Mouse (Mus musculus) heart, adult 2 months (tissue): ENCODE data around the gene Tssk3. TPM values are rescaled to one million over a fixed set of nuclear protein-coding genes. Genes with fewer than 3 reads are reported as not detected.

Source experiments
- DNase-seq, 2 experiments: peaks; one replicate each; pipeline ENCODE4 v3.0.0; 2021
- H3K27ac ChIP-seq: fragments of 200-600 bp; 2 replicates; pipeline ENCODE4 v1.8.1; 2022
- H3K27me3 ChIP-seq: fragments of 200-500 bp; 2 replicates; pipeline ENCODE4 v1.6.1; 2012; ENCODE audit warnings: mild to moderate bottlenecking, low read length, inconsistent platforms, mixed read lengths; ENCODE audit not compliant: control insufficient read depth, insufficient read depth
- H3K36me3 ChIP-seq: fragments of 200-500 bp; 2 replicates; pipeline ENCODE4 v1.6.1; 2012; ENCODE audit warnings: low read length, inconsistent platforms; ENCODE audit not compliant: control insufficient read depth, insufficient read depth
- H3K4me1 ChIP-seq: fragments of 200-500 bp; 2 replicates; pipeline ENCODE4 v1.6.1; 2011; ENCODE audit warnings: low read length; ENCODE audit not compliant: control insufficient read depth, insufficient read depth
- H3K4me3 ChIP-seq: fragments of 200-600 bp; 2 replicates; pipeline ENCODE4 v1.8.1; 2022
- H3K79me2 ChIP-seq: fragments of 200-500 bp; replicated peaks from 2 replicates; pipeline ENCODE4 v1.6.1; 2012; ENCODE audit warnings: mild to moderate bottlenecking, inconsistent platforms, low read length, moderate library complexity, mixed read lengths; ENCODE audit not compliant: control insufficient read depth, insufficient read depth
- H3K9ac ChIP-seq: fragments of 200-500 bp; 2 replicates; pipeline ENCODE4 v1.6.1; 2012; ENCODE audit warnings: low read depth, mild to moderate bottlenecking, control low read depth, inconsistent platforms, low read length, mixed read lengths
- CTCF ChIP-seq: fragments of 200-600 bp; IDR thresholded peaks from 2 replicates; pipeline ENCODE4 v1.8.1; 2022; ENCODE audit warnings: antibody characterized with exemption, mild to moderate bottlenecking, moderate library complexity
- EP300 ChIP-seq: fragments of 200-500 bp; IDR thresholded peaks from 2 replicates; pipeline ENCODE4 v1.6.1; 2011; ENCODE audit warnings: low read depth, low read length, control low read depth; ENCODE audit not compliant: insufficient read depth
- POLR2A ChIP-seq: fragments of 200-500 bp; IDR thresholded peaks from 2 replicates; pipeline ENCODE4 v1.6.1; 2011; ENCODE audit warnings: mild to moderate bottlenecking, low read depth, low read length, control low read depth; ENCODE audit not compliant: insufficient read depth
- WGBS: fragments of 180-500 bp; shearing (Covaris S2); methylation state at CpG from one replicate; pipeline ENCODE4 v1.1.7; 2018; 5-methylcytosine and 5-hydroxymethylcytosine counted together
- intact Hi-C: fragments of 180-260 bp; cut with DNase I; formaldehyde crosslinking; loops from one replicate; pipeline ENCODE4 v1.15.1; 2025
- polyA plus RNA-seq: library from polyadenylated mRNA; depleted of rRNA; stranded (reverse); fragments of >200 nt; gene quantifications from 2 replicates; pipeline ENCODE4 v1.2.3, GENCODE M21; 2012
- total RNA-seq, 2 experiments: library from RNA; stranded (reverse); gene quantifications; 2 replicates each; pipeline ENCODE4 v1.2.3; 2021

Gene Tssk3
- total and polyA plus RNA-seq, 3 experiments = 0.14 TPM; not detected in 2

- H3K9ac ChIP-seq = no peak overlapping the region
- no peaks in the 10 kb centered on the region for H3K79me2 ChIP-seq
- no peak overlapping the region for H3K27ac ChIP-seq
- WGBS = 73% methylated on average over 6 of the region's 6 CpGs
- no peak overlapping the region for H3K4me3 ChIP-seq
- TF ChIP-seq EP300 (no peak), POLR2A (no peak), CTCF (no peak)
- intact Hi-C loops = no loop called here
- no peaks in the 10 kb centered on the region for H3K27me3 ChIP-seq
- no peak for DNase-seq
- H3K36me3 ChIP-seq = no peaks in the 10 kb centered on the region
- peaks cover 6% of the 10 kb centered on the region for H3K4me1 ChIP-seq
Observed at GRCm38 (mm10) chr4:129510723-129511412, 20.0 kb upstream of the Tssk3 start.

DNA sequence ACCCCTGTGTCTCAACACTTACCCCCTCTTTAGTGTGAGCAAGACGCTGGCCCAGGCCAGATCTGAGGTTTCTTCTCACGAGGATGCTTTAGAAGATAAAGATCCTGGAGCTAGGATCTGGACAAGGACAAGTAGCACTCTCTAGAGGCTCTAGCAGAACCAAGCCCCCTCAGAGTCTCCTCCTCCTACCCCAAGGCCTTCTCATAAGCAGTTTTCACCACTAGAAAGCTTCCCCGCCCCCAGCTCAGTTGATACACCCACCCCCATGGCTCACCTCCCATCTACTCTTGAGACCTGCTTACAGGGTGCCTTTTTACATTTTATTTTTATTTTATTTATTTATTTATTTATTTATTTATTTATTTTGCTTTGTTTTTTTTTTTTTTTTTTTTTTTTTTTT, 18.8 kb upstream of the Tssk3 start:
- Histone ChIP-seq H3K4me3 (no peak overlapping the region), H3K79me2 (no peaks in the 10 kb centered on the region), H3K4me1 (peaks cover 6% of the 10 kb centered on the region), H3K27ac (no peak overlapping the region), H3K27me3 (no peaks in the 10 kb centered on the region), H3K36me3 (no peaks in the 10 kb centered on the region), H3K9ac (no peak overlapping the region)
- WGBS = 81% methylated on average over 3 of the region's 3 CpGs
- intact Hi-C loops = no loop called here
- no peak for DNase-seq
- TF ChIP-seq POLR2A (no peak), EP300 (no peak), CTCF (no peak)

GRCm38 (mm10) chr4:129508834-129509600, 18.2 kb upstream of the Tssk3 start:
- TF ChIP-seq CTCF (no peak), EP300 (no peak), POLR2A (no peak)
- intact Hi-C loops = no loop called here
- WGBS = 60% methylated on average over 15 of the region's 15 CpGs

DNA sequence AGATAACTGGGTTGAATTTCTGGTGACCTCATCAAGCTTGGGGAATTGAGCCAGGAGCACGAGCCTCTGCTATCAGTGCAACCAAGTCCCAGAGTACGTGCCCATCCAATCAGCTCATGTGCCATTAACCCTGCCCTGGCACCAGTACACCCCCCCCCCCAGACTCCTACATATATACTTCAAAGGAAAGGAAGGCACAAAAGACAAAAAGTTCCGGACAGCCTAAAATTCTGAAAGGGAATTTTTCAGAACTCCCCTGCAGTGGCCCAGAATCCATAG, 17.4 kb upstream of the Tssk3 start:
- H3K4me3 ChIP-seq = no peak overlapping the region
- H3K79me2 ChIP-seq = no peaks in the 10 kb centered on the region
- H3K4me1 ChIP-seq = peaks cover 6% of the 10 kb centered on the region
- no peak overlapping the region for H3K27ac ChIP-seq
- intact Hi-C loops = no loop called here
- no peaks in the 10 kb centered on the region for H3K27me3 ChIP-seq
- no peak overlapping the region for H3K9ac ChIP-seq
- no peak for TF ChIP-seq CTCF
- TF ChIP-seq POLR2A = no peak
- TF ChIP-seq EP300 = no peak
- no peaks in the 10 kb centered on the region for H3K36me3 ChIP-seq
- no peak for DNase-seq
- WGBS = 16% methylated on average over 3 of the region's 3 CpGs

More at GRCm38 (mm10) chr4:129508834-129509600, 18.2 kb upstream of the Tssk3 start:
- no peak overlapping the region for H3K9ac ChIP-seq
- no peak overlapping the region for H3K4me3 ChIP-seq
- DNase-seq = no peak
- no peaks in the 10 kb centered on the region for H3K27me3 ChIP-seq
- H3K79me2 ChIP-seq = no peaks in the 10 kb centered on the region
- H3K4me1 ChIP-seq = peaks cover 6% of the 10 kb centered on the region
- no peaks in the 10 kb centered on the region for H3K36me3 ChIP-seq
- no peak overlapping the region for H3K27ac ChIP-seq

- no peaks in the 10 kb centered on the region for H3K79me2 ChIP-seq
- TF ChIP-seq CTCF (no peak), EP300 (no peak), POLR2A (no peak)
- WGBS = 58% methylated on average over 9 of the region's 10 CpGs
- no peak overlapping the region for H3K9ac ChIP-seq
- peaks cover 6% of the 10 kb centered on the region for H3K4me1 ChIP-seq
- no peak overlapping the region for H3K4me3 ChIP-seq
- no peaks in the 10 kb centered on the region for H3K27me3 ChIP-seq
- no peak for DNase-seq
- H3K36me3 ChIP-seq = no peaks in the 10 kb centered on the region
- intact Hi-C loops = no loop called here
- no peak overlapping the region for H3K27ac ChIP-seq
Observed at GRCm38 (mm10) chr4:129507434-129508236, 16.8 kb upstream of the Tssk3 start.

- Histone ChIP-seq H3K79me2 (no peaks in the 10 kb centered on the region), H3K27me3 (no peaks in the 10 kb centered on the region), H3K4me1 (peaks cover 6% of the 10 kb centered on the region), H3K9ac (no peak overlapping the region), H3K4me3 (no peak overlapping the region), H3K27ac (no peak overlapping the region), H3K36me3 (no peaks in the 10 kb centered on the region)
- no peak for DNase-seq
- no peak for TF ChIP-seq EP300
- intact Hi-C loops = no loop called here
- 85% methylated on average over 3 of the region's 3 CpGs for WGBS
Observed at GRCm38 (mm10) chr4:129505511-129505910, 14.7 kb upstream of the Tssk3 start.
